Mouse (Mus musculus) hindbrain, embryonic 12.5 days (tissue): ENCODE measurements around the gene Gm47841. TPM values are rescaled to one million over a fixed set of nuclear protein-coding genes. Genes with fewer than 3 reads are reported as not detected.

ENCODE experiments used
- ATAC-seq: fragments of 200-750 bp; cut with Nextera tagmentation; 2 replicates; pipeline ENCODE4 v1.8.0; 2017; ENCODE audit warnings: moderate TSS enrichment; ENCODE audit not compliant: low FRiP score
- H3K27ac ChIP-seq: fragments of 300-500 bp; sonication (generic); 2 replicates; pipeline ENCODE4 v1.5.1; 2016; ENCODE audit warnings: mild to moderate bottlenecking
- H3K27me3 ChIP-seq: fragments of 300-500 bp; sonication (generic); 2 replicates; pipeline ENCODE4 v1.6.1; 2016; ENCODE audit warnings: mild to moderate bottlenecking
- H3K36me3 ChIP-seq: fragments of 300-500 bp; sonication (generic); 2 replicates; pipeline ENCODE4 v1.6.1; 2016; ENCODE audit warnings: mild to moderate bottlenecking
- H3K4me1 ChIP-seq: fragments of 300-500 bp; sonication (generic); 2 replicates; pipeline ENCODE4 v1.6.1; 2016
- H3K4me2 ChIP-seq: fragments of 300-500 bp; sonication (generic); replicated peaks from 2 replicates; pipeline ENCODE4 v1.6.1; 2016; ENCODE audit warnings: mild to moderate bottlenecking
- H3K4me3 ChIP-seq: fragments of 300-500 bp; sonication (generic); 2 replicates; pipeline ENCODE4 v1.5.1; 2016; ENCODE audit warnings: mild to moderate bottlenecking
- H3K9ac ChIP-seq: fragments of 300-500 bp; sonication (generic); 2 replicates; pipeline ENCODE4 v1.6.1; 2016; ENCODE audit warnings: mild to moderate bottlenecking, moderate library complexity
- H3K9me3 ChIP-seq: fragments of 300-500 bp; sonication (generic); replicated peaks from 2 replicates; pipeline ENCODE4 v1.6.1; 2016; ENCODE audit warnings: mild to moderate bottlenecking
- WGBS: fragments of 180-500 bp; shearing (Covaris S2); methylation state at CpG from one replicate; pipeline ENCODE4 v1.1.7; 2016; 5-methylcytosine and 5-hydroxymethylcytosine counted together
- polyA plus RNA-seq: library from polyadenylated mRNA; unstranded; fragments of >200 nt; fragmentation: Nextera tagmentation; extraction: Ambion mirVana; gene quantifications from 2 replicates; pipeline ENCODE4 v1.2.1, GENCODE M21; 2016

Gm47841 gene
- polyA plus RNA-seq, 1 experiment from 2014 or later, result not detected

DNA sequence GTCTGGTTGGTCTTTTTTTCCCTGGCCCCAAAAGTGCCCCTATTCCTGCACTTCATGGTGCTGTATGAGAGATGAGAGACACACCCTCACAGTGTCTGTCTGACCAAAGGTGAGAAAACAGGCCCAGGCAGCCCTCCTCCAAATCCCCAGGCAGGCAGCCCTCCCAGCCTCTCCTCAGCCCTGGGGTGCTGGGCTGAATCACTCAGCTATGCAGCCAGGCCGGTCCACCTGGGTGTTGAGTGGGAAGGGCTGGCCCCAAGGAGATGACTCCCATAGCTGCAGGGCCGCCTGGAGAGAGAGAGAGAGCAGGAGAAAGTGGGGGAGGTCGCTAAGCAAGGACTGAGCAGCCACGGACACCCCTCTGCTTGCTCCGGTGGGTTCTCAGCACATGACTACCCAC is 23.6 kb upstream of the Gm47841 start:
- Histone ChIP-seq H3K27me3 (no peaks in the 10 kb centered on the region), H3K4me3 (no peak overlapping the region), H3K4me1 (peaks cover 78% of the 10 kb centered on the region), H3K4me2 (no peak overlapping the region), H3K36me3 (0 out of 2 replicates have a peak, but pooled peaks cover 4% of the 10 kb centered on the region), H3K9ac (peak overlapping the region; percentile 41; the same call in 1 of the 2 replicates), H3K27ac (peak overlapping the region; percentile 40; the same call in 1 of the 2 replicates), H3K9me3 (no peaks in the 10 kb centered on the region)
- WGBS, result 20% methylated on average over 5 of the region's 5 CpGs
- no peak for ATAC-seq

DNA sequence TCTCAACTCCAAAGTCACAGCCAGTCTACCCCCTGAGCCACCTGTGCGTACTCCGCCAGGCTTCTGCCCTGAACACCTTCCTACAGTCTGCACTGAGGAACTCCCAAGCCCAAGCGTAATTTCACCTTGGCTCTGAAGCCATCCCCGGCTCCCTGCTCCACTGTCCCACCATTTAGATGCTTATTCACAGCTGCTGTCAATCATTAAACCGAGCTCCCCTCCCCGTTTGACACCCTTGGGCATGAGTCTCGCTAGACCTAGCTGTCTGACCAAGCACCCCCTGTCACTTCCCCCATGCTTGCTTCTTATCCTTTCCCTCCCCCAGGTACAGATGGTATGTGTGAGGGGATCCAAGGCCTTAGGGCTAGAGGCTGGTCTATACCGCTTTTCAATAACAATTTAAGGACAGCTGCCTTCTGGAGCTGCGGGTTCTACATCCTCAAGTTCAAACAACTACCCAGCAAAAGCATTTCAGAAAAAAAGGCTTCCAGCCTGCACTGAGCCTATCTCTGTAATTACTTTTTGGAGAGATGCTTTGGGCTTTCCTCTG is 22.5 kb upstream of the Gm47841 start:
- Histone ChIP-seq H3K9ac (no peak overlapping the region; the same call in 1 of the 2 replicates), H3K4me2 (no peak overlapping the region), H3K9me3 (no peaks in the 10 kb centered on the region), H3K36me3 (0 out of 2 replicates have a peak, but pooled peaks cover 4% of the 10 kb centered on the region), H3K27me3 (no peaks in the 10 kb centered on the region), H3K4me1 (peaks cover 78% of the 10 kb centered on the region), H3K27ac (peak overlapping the region; percentile 86), H3K4me3 (no peak overlapping the region)
- WGBS, result 37% methylated on average over 9 of the region's 9 CpGs
- ATAC-seq, result no peak

DNA sequence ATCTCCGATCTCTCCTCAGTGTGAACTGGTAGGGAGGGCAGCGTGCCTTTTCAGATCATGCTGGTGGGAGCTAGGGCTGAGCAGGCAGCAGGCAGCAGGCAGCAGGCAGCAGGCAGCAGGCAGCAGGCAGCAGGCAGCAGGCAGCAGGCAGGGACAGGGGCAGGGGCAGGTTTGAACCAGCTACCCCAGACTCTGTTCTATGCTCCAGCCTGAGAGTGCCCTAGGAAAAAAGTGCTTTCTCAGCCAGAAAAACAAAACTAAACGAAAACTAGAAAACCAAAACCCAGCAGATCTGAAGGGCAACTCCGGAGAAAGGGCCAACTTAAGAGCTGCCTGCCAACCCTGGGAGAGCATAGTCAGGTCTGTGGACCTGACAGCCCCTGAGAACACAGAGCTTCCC is 21.5 kb upstream of the Gm47841 start:
- Histone ChIP-seq H3K36me3 (peaks cover 4% of the 10 kb centered on the region; the same call in 1 of the 2 replicates), H3K9ac (no peak overlapping the region), H3K27ac (peak overlapping the region; percentile 86; the same call in 1 of the 2 replicates), H3K4me2 (no peak overlapping the region), H3K9me3 (no peaks in the 10 kb centered on the region), H3K4me3 (no peak overlapping the region), H3K27me3 (no peaks in the 10 kb centered on the region), H3K4me1 (peaks cover 76% of the 10 kb centered on the region)
- 52% methylated on average over 4 of the region's 4 CpGs for WGBS
- no peak for ATAC-seq

DNA sequence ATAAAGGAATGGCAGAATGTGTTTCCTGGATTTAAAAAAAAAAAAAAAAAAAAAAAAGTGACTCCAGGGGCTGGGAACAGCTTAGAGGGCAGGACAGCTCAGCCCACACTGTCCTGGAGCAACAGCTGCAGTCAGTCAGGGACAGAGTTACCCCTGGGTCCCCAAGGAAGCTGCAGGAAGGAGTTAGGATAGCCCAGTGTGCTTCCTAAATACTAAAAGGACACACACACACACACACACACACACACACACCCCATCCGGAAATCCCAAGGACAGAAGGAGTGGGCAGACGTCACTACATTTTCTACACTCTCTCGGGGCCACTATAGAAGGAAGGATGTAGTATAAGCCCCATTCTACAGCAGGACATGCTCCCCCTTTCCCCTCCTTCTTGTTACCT is 20.8 kb upstream of the Gm47841 start:
- ATAC-seq, result no peak
- H3K4me2 ChIP-seq, result no peak overlapping the region
- H3K4me3 ChIP-seq, result no peak overlapping the region
- peaks cover 80% of the 10 kb centered on the region for H3K4me1 ChIP-seq
- no peaks in the 10 kb centered on the region for H3K9me3 ChIP-seq
- no peaks in the 10 kb centered on the region for H3K27me3 ChIP-seq
- peaks cover 3% of the 10 kb centered on the region; the same call in 1 of the 2 replicates for H3K36me3 ChIP-seq
- 47% methylated on average over 3 of the region's 3 CpGs for WGBS
- H3K9ac ChIP-seq, result no peak overlapping the region
- H3K27ac ChIP-seq, result peak overlapping the region; percentile 86

DNA sequence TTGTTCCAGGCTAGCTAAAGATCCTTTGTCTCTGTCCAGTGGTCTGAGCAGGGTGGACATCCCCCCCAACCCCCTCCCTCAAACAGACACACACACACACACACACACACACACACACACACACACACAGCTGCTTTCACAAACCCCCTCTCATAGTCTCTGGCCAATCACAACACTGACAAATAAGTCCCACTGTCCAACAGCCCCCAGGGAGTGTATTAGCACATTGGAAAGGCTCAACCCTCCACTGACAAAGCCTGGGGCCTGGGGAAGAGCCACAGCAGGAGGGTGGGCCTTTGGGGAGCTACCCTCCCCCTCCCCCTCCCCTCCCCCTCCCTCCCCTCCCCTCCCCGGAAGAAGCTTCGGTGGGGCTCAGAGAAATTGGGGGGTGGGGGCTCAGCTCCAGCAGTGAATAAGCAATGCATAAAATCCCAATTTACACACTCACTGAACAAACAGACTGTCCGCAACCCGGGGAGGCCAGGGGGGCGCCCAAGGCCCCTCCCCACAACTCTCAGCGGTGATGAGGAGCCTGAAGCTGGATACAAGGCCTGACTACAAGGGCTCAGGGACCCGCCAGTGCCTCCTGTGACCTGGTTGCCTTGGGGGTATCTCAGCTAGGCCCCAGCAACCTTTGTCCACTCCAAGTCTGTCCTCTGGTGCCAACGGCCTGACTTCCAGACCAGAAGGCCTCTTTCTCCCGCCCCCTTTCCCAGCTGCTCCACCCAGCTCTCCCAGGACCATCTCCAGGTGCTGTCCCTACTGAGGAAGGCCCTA is 19.9 kb upstream of the Gm47841 start:
- Histone ChIP-seq H3K27me3 (no peaks in the 10 kb centered on the region), H3K9me3 (no peaks in the 10 kb centered on the region), H3K4me2 (peak overlapping the region; percentile 26), H3K9ac (peak overlapping the region; percentile 18; the same call in 1 of the 2 replicates), H3K36me3 (peaks cover 3% of the 10 kb centered on the region; the same call in 1 of the 2 replicates), H3K4me1 (peaks cover 89% of the 10 kb centered on the region), H3K27ac (peak overlapping the region; percentile 86), H3K4me3 (no peak overlapping the region)
- 2% methylated on average over 6 of the region's 9 CpGs for WGBS
- peak; percentile 81 for ATAC-seq

DNA sequence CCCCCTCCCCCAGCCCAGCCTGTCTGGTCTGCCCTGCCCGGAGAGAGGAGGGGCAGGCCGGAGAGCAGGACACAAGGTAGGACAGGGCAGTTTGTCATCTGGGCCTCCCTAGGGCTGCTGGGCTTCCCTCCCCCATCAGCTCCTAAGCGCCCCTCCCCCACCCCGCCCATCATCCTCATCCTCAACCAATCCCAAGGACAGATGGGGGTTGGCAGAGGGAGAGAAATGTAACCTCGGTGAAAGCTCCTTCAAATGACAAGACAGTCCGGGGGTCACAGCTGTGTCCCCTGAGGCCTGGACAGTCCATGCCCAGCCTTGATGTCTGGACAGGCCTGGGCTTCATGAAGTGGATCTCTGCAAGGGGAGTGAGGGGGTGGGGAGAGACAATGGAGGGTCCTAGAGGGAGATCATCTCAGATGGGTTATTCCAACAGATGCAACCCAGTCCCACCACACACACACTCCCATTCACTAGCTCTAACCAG is 19.2 kb upstream of the Gm47841 start:
- H3K27me3 ChIP-seq, result no peaks in the 10 kb centered on the region
- peak; percentile 53 for ATAC-seq
- peak overlapping the region; percentile 18 for H3K9ac ChIP-seq
- H3K9me3 ChIP-seq, result no peaks in the 10 kb centered on the region
- WGBS, result 3% methylated on average over 6 of the region's 6 CpGs
- no peak overlapping the region for H3K4me3 ChIP-seq
- H3K27ac ChIP-seq, result peak overlapping the region; percentile 86
- peak overlapping the region; percentile 26; the same call in 1 of the 2 replicates for H3K4me2 ChIP-seq
- peaks cover 3% of the 10 kb centered on the region; the same call in 1 of the 2 replicates for H3K36me3 ChIP-seq
- H3K4me1 ChIP-seq, result peaks cover 88% of the 10 kb centered on the region

DNA sequence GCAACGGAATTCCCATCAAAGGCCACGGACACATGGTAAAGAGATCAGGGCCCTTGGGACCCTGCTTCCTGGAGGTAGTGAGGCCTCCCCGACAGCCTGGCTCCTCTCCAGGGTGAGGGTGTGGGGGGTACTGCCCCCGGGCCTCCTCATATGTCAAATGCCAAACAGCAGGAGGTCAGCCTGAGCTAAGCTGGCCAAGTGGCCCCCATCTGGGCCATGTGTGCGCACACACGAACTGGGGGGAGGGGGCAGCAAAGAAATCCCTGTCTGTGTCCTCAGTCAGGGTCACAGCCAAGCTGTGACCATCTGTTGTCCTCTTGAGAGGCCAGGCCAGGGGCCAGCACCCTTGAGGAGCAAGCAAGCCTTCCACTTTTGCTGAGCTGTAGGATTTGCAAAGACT is 17.9 kb upstream of the Gm47841 start:
- WGBS, result 9% methylated on average over 6 of the region's 6 CpGs
- H3K9ac ChIP-seq, result no peak overlapping the region
- H3K27ac ChIP-seq, result peak overlapping the region; percentile 37; the same call in 1 of the 2 replicates
- H3K4me1 ChIP-seq, result peaks cover 84% of the 10 kb centered on the region
- H3K4me2 ChIP-seq, result no peak overlapping the region
- H3K36me3 ChIP-seq, result peaks cover 3% of the 10 kb centered on the region; the same call in 1 of the 2 replicates
- no peaks in the 10 kb centered on the region for H3K9me3 ChIP-seq
- no peaks in the 10 kb centered on the region for H3K27me3 ChIP-seq
- H3K4me3 ChIP-seq, result no peak overlapping the region
- no peak for ATAC-seq

DNA sequence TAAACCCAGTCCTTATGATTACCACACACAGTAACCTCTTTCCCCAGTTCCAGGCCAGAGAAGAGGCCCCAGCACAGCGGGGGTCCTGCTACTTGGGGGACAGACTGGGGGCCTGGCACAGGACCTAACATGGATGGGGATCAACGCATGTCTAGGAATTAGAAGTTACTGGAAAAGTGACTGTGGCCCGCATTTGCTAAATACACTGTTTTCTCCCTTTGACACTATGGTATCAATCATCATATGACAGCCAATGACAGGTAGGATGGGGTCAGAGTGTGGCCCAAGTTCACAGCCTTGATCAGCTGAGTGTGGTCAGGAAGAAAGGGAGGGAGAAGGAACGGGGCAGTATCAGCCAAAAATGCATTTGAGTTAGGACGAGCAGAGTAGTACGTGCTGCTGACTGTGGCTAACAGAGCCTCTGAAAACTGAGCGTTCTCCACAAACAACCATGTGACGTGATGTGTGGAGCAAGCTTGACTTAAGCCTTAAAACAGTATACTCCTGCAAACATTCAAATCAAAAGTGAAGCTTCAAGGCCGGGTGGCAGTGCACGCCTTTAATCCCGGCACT is 13.2 kb upstream of the Gm47841 start:
- no peaks in the 10 kb centered on the region for H3K9me3 ChIP-seq
- peaks cover 57% of the 10 kb centered on the region for H3K4me1 ChIP-seq
- WGBS, result 40% methylated on average over 11 of the region's 11 CpGs
- H3K4me2 ChIP-seq, result no peak overlapping the region
- no peak for ATAC-seq
- H3K27ac ChIP-seq, result peak overlapping the region; percentile 50
- H3K9ac ChIP-seq, result no peak overlapping the region
- H3K4me3 ChIP-seq, result no peak overlapping the region
- peaks cover 3% of the 10 kb centered on the region; the same call in 1 of the 2 replicates for H3K36me3 ChIP-seq
- H3K27me3 ChIP-seq, result peaks cover 5% of the 10 kb centered on the region

DNA sequence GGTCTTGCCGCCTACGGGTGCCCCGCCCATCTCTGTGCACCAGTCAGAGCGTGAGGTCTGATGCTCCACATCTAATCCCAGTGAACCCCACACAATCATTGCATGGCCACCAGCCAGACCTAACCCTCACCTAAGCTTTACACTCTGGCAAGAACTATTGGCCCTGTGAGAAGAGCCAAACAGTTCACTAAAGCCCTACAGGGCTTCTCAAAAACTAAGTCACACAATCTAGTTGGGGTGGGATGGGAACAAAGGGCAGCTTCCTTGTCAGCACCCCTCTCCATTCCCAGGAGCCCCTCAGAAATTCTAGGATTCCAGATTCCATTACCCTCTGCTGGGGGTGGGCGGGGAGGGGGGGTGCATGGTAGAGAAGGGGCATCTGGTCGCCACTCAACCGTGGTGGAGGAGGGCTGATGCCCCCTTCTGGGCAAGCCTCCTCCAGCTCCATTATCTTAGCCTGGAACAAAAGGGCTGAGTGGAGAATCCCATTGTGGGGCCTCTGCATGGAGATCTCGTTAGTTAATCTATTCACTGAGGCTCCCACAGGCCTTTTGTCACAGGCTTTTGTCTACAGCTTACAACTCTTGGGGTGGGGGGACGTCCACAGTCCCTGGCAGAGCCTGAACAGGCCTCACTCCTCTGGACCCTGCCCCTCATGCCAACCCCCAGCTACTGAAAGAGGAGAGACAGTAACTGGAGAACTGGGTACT is 12.5 kb upstream of the Gm47841 start:
- H3K36me3 ChIP-seq, result peaks cover 3% of the 10 kb centered on the region; the same call in 1 of the 2 replicates
- H3K27ac ChIP-seq, result peak overlapping the region; percentile 50
- H3K9ac ChIP-seq, result no peak overlapping the region
- no peak overlapping the region for H3K4me3 ChIP-seq
- no peak overlapping the region for H3K4me2 ChIP-seq
- peaks cover 50% of the 10 kb centered on the region for H3K4me1 ChIP-seq
- no peaks in the 10 kb centered on the region for H3K9me3 ChIP-seq
- WGBS, result 22% methylated on average over 9 of the region's 9 CpGs
- peaks cover 12% of the 10 kb centered on the region for H3K27me3 ChIP-seq
- peak; percentile 65 for ATAC-seq

DNA sequence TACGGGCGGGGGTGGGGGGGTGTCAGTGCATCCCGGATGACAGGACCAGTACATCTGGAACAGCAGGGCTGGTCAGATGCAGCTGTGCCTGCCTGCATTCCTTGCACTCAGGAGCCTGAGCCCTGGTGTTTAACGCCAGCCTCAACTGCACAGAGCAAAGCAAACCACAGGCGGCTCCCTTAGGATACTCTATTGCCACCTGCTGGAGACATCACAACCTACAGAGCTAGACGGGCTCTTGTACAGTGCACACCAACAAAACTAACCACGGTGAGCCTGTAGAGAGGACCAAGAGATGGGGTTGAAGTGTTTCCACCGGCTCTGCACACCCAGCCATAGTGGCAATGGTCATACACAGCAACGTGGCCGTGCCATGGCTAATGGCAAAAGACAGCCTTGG is 9.0 kb upstream of the Gm47841 start:
- H3K27ac ChIP-seq, result no peak overlapping the region
- H3K4me3 ChIP-seq, result no peak overlapping the region
- WGBS, result 36% methylated on average over 10 of the region's 10 CpGs
- H3K27me3 ChIP-seq, result peaks cover 37% of the 10 kb centered on the region
- H3K9ac ChIP-seq, result no peak overlapping the region
- no peaks in the 10 kb centered on the region for H3K9me3 ChIP-seq
- no peak overlapping the region for H3K4me2 ChIP-seq
- 0 out of 2 replicates have a peak, but pooled peaks cover 11% of the 10 kb centered on the region for H3K36me3 ChIP-seq
- ATAC-seq, result peak; percentile 61
- peaks cover 58% of the 10 kb centered on the region for H3K4me1 ChIP-seq

DNA sequence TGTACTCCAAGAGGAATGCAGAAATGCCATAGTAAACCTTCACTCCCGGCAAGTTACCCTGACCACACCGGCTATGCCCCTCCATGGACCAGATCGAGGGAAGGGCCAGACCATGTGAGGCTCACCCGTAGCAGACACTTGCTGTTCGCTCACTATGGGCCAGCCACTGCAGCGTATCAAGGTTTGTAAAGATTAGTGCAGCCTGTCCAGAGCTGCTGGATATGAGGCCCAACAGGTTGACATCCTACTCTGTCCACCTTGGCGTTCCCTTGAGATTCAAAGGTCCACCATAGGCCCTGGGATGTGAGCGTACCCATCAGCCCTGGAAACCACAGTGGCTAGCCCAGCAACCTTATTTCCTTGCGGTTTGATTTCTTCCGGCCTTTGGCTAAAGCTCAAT is 7.3 kb upstream of the Gm47841 start:
- Histone ChIP-seq H3K9me3 (no peaks in the 10 kb centered on the region), H3K9ac (0 out of 2 replicates have a peak overlapping the region, but pooled peaks have one; percentile 59), H3K27ac (no peak overlapping the region), H3K4me3 (no peak overlapping the region), H3K27me3 (peaks cover 39% of the 10 kb centered on the region), H3K4me2 (no peak overlapping the region; the same call in 1 of the 2 replicates), H3K4me1 (peaks cover 43% of the 10 kb centered on the region), H3K36me3 (peaks cover 13% of the 10 kb centered on the region; the same call in 1 of the 2 replicates)
- 69% methylated on average over 10 of the region's 10 CpGs for WGBS
- ATAC-seq, result no peak
